Mouse (Mus musculus) midbrain, embryonic 16.5 days (tissue): ENCODE data around the gene Dlg5. TPM values are rescaled to one million over a fixed set of nuclear protein-coding genes. Genes with fewer than 3 reads are reported as not detected.

Experiments used
- ATAC-seq: fragments of 200-750 bp; cut with Nextera tagmentation; 2 replicates; pipeline ENCODE4 v1.8.0; 2017; ENCODE audit warnings: moderate TSS enrichment
- H3K27ac ChIP-seq: fragments of 300-500 bp; sonication (generic); 2 replicates; pipeline ENCODE4 v1.5.1; 2014; ENCODE audit warnings: mild to moderate bottlenecking, low read length, mixed read lengths
- H3K27me3 ChIP-seq: fragments of 300-500 bp; sonication (generic); 2 replicates; pipeline ENCODE4 v1.6.1; 2014; ENCODE audit warnings: low read depth, low read length, mixed read lengths; ENCODE audit not compliant: control insufficient read depth, insufficient read depth
- H3K36me3 ChIP-seq: fragments of 300-500 bp; sonication (generic); 2 replicates; pipeline ENCODE4 v1.6.1; 2014; ENCODE audit warnings: mild to moderate bottlenecking, low read length, moderate library complexity, mixed read lengths; ENCODE audit not compliant: control insufficient read depth, insufficient read depth
- H3K4me1 ChIP-seq: fragments of 300-500 bp; sonication (generic); 2 replicates; pipeline ENCODE4 v1.6.1; 2014; ENCODE audit warnings: mild to moderate bottlenecking, low read length, mixed read lengths; ENCODE audit not compliant: control insufficient read depth, insufficient read depth
- H3K4me2 ChIP-seq: fragments of 300-500 bp; sonication (generic); 2 replicates; pipeline ENCODE4 v1.6.1; 2014; ENCODE audit warnings: mild to moderate bottlenecking, low read length, mixed read lengths
- H3K4me3 ChIP-seq: fragments of 300-500 bp; sonication (generic); 2 replicates; pipeline ENCODE4 v1.5.1; 2014; ENCODE audit warnings: low read depth, mild to moderate bottlenecking, low read length, moderate library complexity, mixed read lengths
- H3K9ac ChIP-seq: fragments of 300-500 bp; sonication (generic); 2 replicates; pipeline ENCODE4 v1.6.1; 2014; ENCODE audit warnings: low read depth, low read length, mixed read lengths
- H3K9me3 ChIP-seq: fragments of 300-500 bp; sonication (generic); replicated peaks from 2 replicates; pipeline ENCODE4 v1.6.1; 2014; ENCODE audit warnings: mild to moderate bottlenecking, low read length, mixed read lengths; ENCODE audit not compliant: control insufficient read depth, poor library complexity, severe bottlenecking
- WGBS: fragments of 180-500 bp; shearing (Covaris S2); extraction: QIAGEN DNeasy Blood & Tissue Kit; methylation state at CpG from one replicate; pipeline ENCODE4 v1.1.7; 2014; 5-methylcytosine and 5-hydroxymethylcytosine counted together
- polyA plus RNA-seq: library from polyadenylated mRNA; unstranded; fragments of >200 nt; fragmentation: Nextera tagmentation; extraction: Ambion mirVana; gene quantifications from 2 replicates; pipeline ENCODE4 v1.2.1, GENCODE M21; 2015

Gene Dlg5
- 21.4 and 23.5 TPM in 2 replicates for polyA plus RNA-seq

- no peaks in the 10 kb centered on the region for H3K36me3 ChIP-seq
- H3K4me3 ChIP-seq, result peak within 1 kb of the TSS; percentile 75
- no peaks in the 10 kb centered on the region for H3K9me3 ChIP-seq
- H3K4me2 ChIP-seq, result peak within 1 kb of the TSS; percentile 65
- H3K4me1 ChIP-seq, result peaks cover 20% of the 10 kb centered on the region
- ATAC-seq, result peak; percentile 88
- peak within 1 kb of the TSS; percentile 95 for H3K27ac ChIP-seq
- H3K27me3 ChIP-seq, result no peaks in the 10 kb centered on the region
- WGBS, result 0% methylated on average over 52 of the region's 98 CpGs
- H3K9ac ChIP-seq, result peak within 1 kb of the TSS; percentile 96
Measured at GRCm38 (mm10) chr14:24245177-24246081, at the start of gene Dlg5. Gene Dlg5, minus strand, starts transcription at chr14:24245920.

GRCm38 (mm10) chr14:24293631-24294030 lies 47.9 kb upstream of the Dlg5 start:
- WGBS, result 82% methylated on average over 5 of the region's 5 CpGs
- Histone ChIP-seq H3K4me3 (no peak overlapping the region), H3K9me3 (no peaks in the 10 kb centered on the region), H3K27me3 (no peaks in the 10 kb centered on the region), H3K9ac (no peak overlapping the region), H3K27ac (no peak overlapping the region), H3K4me1 (no peaks in the 10 kb centered on the region), H3K36me3 (no peaks in the 10 kb centered on the region), H3K4me2 (no peak overlapping the region)
- ATAC-seq, result no peak

DNA sequence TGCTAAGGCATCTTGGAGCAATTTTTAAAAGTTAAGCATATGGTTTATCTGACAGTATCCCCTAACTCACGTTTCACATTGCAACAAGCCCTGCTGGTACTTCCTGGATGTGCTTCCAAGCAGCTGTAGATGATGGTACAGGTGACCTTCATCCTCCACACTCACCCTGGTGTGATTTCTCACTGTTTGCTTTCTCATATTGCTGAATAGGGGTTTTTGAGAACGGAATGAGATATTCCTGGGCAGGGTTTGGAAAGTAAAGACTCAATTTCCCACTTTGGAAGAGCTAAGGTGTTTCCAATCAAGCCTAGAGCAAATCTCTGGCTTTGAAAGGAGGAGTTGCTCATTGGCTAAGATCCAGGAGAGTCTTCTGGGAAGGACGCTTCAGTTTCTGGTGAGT lies 47.2 kb upstream of the Dlg5 start, which contains the start of gene E330034G19Rik:
Gene E330034G19Rik, plus strand, starts transcription at position 301 of the 400 bp plus-strand sequence.
- H3K4me1 ChIP-seq, result no peaks in the 10 kb centered on the region
- WGBS, result 57% methylated on average over 3 of the region's 3 CpGs
- H3K4me2 ChIP-seq, result no peak within 1 kb of the TSS
- H3K9ac ChIP-seq, result no peak within 1 kb of the TSS
- no peaks in the 10 kb centered on the region for H3K9me3 ChIP-seq
- no peak within 1 kb of the TSS for H3K4me3 ChIP-seq
- ATAC-seq, result no peak
- H3K36me3 ChIP-seq, result no peaks in the 10 kb centered on the region
- H3K27ac ChIP-seq, result no peak within 1 kb of the TSS
- H3K27me3 ChIP-seq, result no peaks in the 10 kb centered on the region

GRCm38 (mm10) chr14:24290726-24291125 lies 45.0 kb upstream of the Dlg5 start:
- no peak overlapping the region for H3K4me2 ChIP-seq
- no peak overlapping the region for H3K9ac ChIP-seq
- H3K27ac ChIP-seq, result no peak overlapping the region
- ATAC-seq, result no peak
- H3K9me3 ChIP-seq, result no peaks in the 10 kb centered on the region
- H3K27me3 ChIP-seq, result no peaks in the 10 kb centered on the region
- no peaks in the 10 kb centered on the region for H3K4me1 ChIP-seq
- no peaks in the 10 kb centered on the region for H3K36me3 ChIP-seq
- no peak overlapping the region for H3K4me3 ChIP-seq

- WGBS, result 40% methylated on average over 4 of the region's 4 CpGs
- Histone ChIP-seq H3K4me3 (no peak overlapping the region), H3K4me1 (no peaks in the 10 kb centered on the region), H3K9me3 (no peaks in the 10 kb centered on the region), H3K36me3 (no peaks in the 10 kb centered on the region), H3K27ac (no peak overlapping the region), H3K27me3 (no peaks in the 10 kb centered on the region), H3K9ac (no peak overlapping the region), H3K4me2 (no peak overlapping the region)
- no peak for ATAC-seq
Measured at GRCm38 (mm10) chr14:24286136-24286535, 40.4 kb upstream of the Dlg5 start.

GRCm38 (mm10) chr14:24282276-24282675 lies 36.6 kb upstream of the Dlg5 start:
- Histone ChIP-seq H3K4me1 (no peaks in the 10 kb centered on the region), H3K36me3 (no peaks in the 10 kb centered on the region), H3K4me2 (no peak overlapping the region), H3K27me3 (no peaks in the 10 kb centered on the region), H3K9me3 (no peaks in the 10 kb centered on the region), H3K4me3 (no peak overlapping the region), H3K9ac (no peak overlapping the region), H3K27ac (no peak overlapping the region)
- ATAC-seq, result no peak
- 77% methylated on average over 3 of the region's 3 CpGs for WGBS

DNA sequence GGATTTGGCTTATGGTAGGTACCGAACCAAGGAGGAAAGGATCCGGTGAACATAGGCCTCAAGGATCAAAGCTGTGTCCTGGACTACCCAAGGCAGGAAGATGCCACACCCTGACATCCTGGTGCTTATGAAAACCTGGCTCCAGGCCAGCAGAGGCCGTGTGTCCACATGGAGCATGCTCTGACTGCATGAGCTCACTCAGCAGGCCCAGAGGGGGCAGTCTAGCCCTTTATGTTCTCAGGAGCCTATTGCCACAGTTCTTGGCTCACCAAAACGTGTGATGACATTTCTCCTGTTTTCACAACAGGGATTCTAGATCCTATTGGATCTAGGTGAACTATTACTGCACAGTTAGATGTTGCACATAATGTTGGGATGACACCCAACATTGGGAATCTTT lies 35.6 kb upstream of the Dlg5 start:
- no peak for ATAC-seq
- Histone ChIP-seq H3K4me1 (no peaks in the 10 kb centered on the region), H3K36me3 (no peaks in the 10 kb centered on the region), H3K27ac (no peak overlapping the region), H3K9me3 (no peaks in the 10 kb centered on the region), H3K4me3 (no peak overlapping the region), H3K27me3 (no peaks in the 10 kb centered on the region), H3K9ac (no peak overlapping the region), H3K4me2 (no peak overlapping the region)
- 60% methylated on average over 4 of the region's 4 CpGs for WGBS

DNA sequence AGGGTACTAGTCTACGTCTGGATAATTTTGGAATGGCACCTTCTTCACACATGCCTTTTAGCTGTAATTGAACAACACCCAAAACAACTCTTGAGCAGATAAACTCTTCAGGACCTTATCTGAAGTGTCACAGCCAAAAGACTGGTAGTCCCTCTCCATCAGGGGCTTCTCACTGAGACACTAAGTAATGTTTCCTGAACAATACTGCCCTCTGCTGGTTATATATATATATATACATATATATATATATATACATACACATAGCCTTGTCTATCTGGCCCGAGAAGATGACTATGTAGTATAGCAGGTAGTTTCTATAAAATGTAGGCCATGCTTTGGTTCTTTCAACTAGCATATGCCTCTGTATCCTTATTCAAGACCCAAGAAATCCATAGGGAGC lies 29.8 kb upstream of the Dlg5 start:
- 64% methylated on average over 2 of the region's 2 CpGs for WGBS
- no peaks in the 10 kb centered on the region for H3K4me1 ChIP-seq
- H3K27ac ChIP-seq, result no peak overlapping the region
- no peaks in the 10 kb centered on the region for H3K27me3 ChIP-seq
- peak; percentile 66; the same call in 1 of the 2 replicates for ATAC-seq
- H3K9me3 ChIP-seq, result no peaks in the 10 kb centered on the region
- H3K9ac ChIP-seq, result no peak overlapping the region
- no peak overlapping the region for H3K4me3 ChIP-seq
- H3K4me2 ChIP-seq, result no peak overlapping the region
- no peaks in the 10 kb centered on the region for H3K36me3 ChIP-seq

- no peak overlapping the region for H3K9ac ChIP-seq
- H3K4me1 ChIP-seq, result no peaks in the 10 kb centered on the region
- H3K4me3 ChIP-seq, result no peak overlapping the region
- H3K27ac ChIP-seq, result no peak overlapping the region
- H3K36me3 ChIP-seq, result no peaks in the 10 kb centered on the region
- no peaks in the 10 kb centered on the region for H3K9me3 ChIP-seq
- WGBS, result 50% methylated on average over 2 of the region's 2 CpGs
- H3K4me2 ChIP-seq, result no peak overlapping the region
- H3K27me3 ChIP-seq, result no peaks in the 10 kb centered on the region
- peak; percentile 14; the same call in 1 of the 2 replicates for ATAC-seq
Measured at GRCm38 (mm10) chr14:24273575-24273974, 27.9 kb upstream of the Dlg5 start.
